Mouse (Mus musculus): ENCODE results near the gene Nfe2.

- TF ChIP-seq CTCF (IDR thresholded peaks at IDR 0.05; ENCODE audit: borderline replicate concordance, extremely low read depth, insufficient read depth, insufficient read length) (no peak), POLR2A (IDR thresholded peaks at IDR 0.05; ENCODE audit: borderline replicate concordance, extremely low read depth, insufficient read depth, insufficient read length, poor library complexity, severe bottlenecking) (no peak)
These were observed 47.8 kb upstream of the Nfe2 start for GRCm38 (mm10) chr15:103305792-103306645.
